Mouse (Mus musculus) spleen, adult 2 months (tissue): ENCODE measurements around the gene Rhou. TPM values are rescaled to one million over a fixed set of nuclear protein-coding genes. Genes with fewer than 3 reads are reported as not detected.

Experiments used
- DNase-seq, 2 experiments: peaks; one replicate each; pipeline versions ENCODE4 v3.0.0 to v3.0.0-alpha.2; 2012 to 2021; ENCODE audit warnings: low spot score in 2 of 2, low read depth in 1 of 2
- H3K27ac ChIP-seq: fragments of 200-500 bp; 2 replicates; pipeline ENCODE4 v1.5.1; 2012; ENCODE audit warnings: low read length, inconsistent platforms; ENCODE audit not compliant: insufficient read depth
- H3K27me3 ChIP-seq: fragments of 200-500 bp; 2 replicates; pipeline ENCODE4 v1.6.1; 2012; ENCODE audit warnings: mild to moderate bottlenecking, moderate library complexity, low read length, inconsistent platforms; ENCODE audit not compliant: control insufficient read depth, insufficient read depth
- H3K36me3 ChIP-seq: fragments of 200-500 bp; 2 replicates; pipeline ENCODE4 v1.6.1; 2012; ENCODE audit warnings: mild to moderate bottlenecking, low read length, inconsistent platforms; ENCODE audit not compliant: control insufficient read depth, insufficient read depth
- H3K4me1 ChIP-seq: fragments of 200-500 bp; 2 replicates; pipeline ENCODE4 v1.6.1; 2011; ENCODE audit warnings: inconsistent platforms; ENCODE audit not compliant: control insufficient read depth, insufficient read depth, insufficient read length
- H3K4me3 ChIP-seq: fragments of 200-500 bp; 2 replicates; pipeline ENCODE4 v1.5.1; 2011; ENCODE audit warnings: mild to moderate bottlenecking, inconsistent platforms; ENCODE audit not compliant: insufficient read depth, insufficient read length; ENCODE audit errors: extremely low read depth
- CTCF ChIP-seq: fragments of 200-500 bp; IDR thresholded peaks from 2 replicates; pipeline ENCODE4 v1.5.1; 2011; ENCODE audit warnings: mild to moderate bottlenecking, inconsistent platforms; ENCODE audit not compliant: insufficient read depth, insufficient read length, insufficient replicate concordance; ENCODE audit errors: extremely low read depth
- POLR2A ChIP-seq: fragments of 200-500 bp; IDR thresholded peaks from 2 replicates; pipeline ENCODE4 v1.6.1; 2011; ENCODE audit warnings: low read depth, low read length, inconsistent platforms
- WGBS: fragments of 180-500 bp; shearing (Covaris S2); methylation state at CpG from one replicate; pipeline ENCODE4 v1.1.7; 2018; 5-methylcytosine and 5-hydroxymethylcytosine counted together
- polyA plus RNA-seq: library from polyadenylated mRNA; depleted of rRNA; stranded (reverse); fragments of >200 nt; gene quantifications from 2 replicates; pipeline ENCODE4 v1.2.3, GENCODE M21; 2012

Gene Rhou
- polyA plus RNA-seq, 1 experiment, result 1.2 TPM

DNA sequence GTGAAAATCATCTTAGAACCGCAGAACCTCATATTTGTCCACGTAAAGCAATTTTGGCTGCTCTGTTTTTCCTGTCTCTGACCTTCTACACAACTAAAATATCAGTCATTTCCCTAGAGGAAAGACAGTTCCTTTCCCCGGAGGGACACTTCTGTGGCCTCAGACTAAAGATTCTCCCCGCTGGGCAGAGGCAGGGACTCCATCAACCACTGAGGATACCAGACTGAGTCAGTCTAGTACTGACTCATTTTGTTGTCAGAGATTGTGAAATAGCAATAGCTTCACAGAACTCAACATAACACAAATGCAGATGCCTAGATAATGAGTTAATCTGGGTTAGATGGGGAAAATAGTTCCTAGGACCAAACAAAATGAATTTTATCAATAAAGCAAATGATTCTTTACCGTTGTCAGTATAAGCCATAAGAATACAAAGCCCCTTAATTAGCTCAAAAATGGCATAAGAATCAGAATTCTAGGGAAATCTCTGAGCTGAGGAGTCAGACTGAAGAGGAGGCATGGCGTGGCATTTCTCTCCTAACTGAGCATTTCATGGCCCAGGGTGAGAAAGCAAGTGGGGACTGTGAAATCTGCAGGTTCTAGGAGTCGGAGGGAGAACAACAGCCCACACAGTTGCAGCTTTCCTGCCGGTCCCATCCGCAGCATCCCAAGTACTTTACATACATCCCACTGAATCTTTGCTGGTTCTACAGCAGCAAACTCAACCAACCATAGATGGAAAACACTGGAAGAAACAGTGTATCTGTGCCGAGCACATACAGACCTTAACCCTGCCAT lies 38.6 kb downstream of the Rhou start:
- H3K27ac ChIP-seq, result no peak overlapping the region
- DNase-seq, result no peak
- TF ChIP-seq POLR2A (no peak), CTCF (no peak)
- no peak overlapping the region for H3K4me3 ChIP-seq
- WGBS, result 79% methylated on average over 10 of the region's 10 CpGs
- H3K36me3 ChIP-seq, result no peaks in the 10 kb centered on the region
- H3K4me1 ChIP-seq, result no peaks in the 10 kb centered on the region
- no peaks in the 10 kb centered on the region for H3K27me3 ChIP-seq

DNA sequence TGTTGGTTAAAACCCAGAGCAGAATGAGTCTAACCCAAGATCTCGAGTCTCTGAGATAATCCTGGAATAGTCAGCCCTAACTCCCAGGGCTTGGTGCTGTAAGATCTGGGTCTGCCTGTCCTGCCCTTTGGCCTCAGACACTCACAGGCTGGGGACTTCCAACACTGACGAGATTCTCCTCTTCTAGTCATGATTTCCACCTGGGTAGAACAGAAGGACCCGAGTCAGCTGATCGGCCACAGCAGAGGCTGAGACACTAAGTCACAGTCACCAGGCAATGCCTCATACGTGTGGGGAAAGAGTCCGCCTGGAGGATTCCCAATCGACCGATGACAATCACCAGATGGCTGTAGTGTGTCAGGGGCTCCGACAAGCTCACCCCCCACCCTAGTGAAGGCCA lies 42.4 kb downstream of the Rhou start:
- WGBS, result 77% methylated on average over 9 of the region's 9 CpGs
- Histone ChIP-seq H3K4me3 (no peak overlapping the region), H3K27ac (no peak overlapping the region), H3K4me1 (no peaks in the 10 kb centered on the region), H3K27me3 (no peaks in the 10 kb centered on the region), H3K36me3 (no peaks in the 10 kb centered on the region)
- DNase-seq, result no peak
- TF ChIP-seq POLR2A (no peak), CTCF (no peak)

DNA sequence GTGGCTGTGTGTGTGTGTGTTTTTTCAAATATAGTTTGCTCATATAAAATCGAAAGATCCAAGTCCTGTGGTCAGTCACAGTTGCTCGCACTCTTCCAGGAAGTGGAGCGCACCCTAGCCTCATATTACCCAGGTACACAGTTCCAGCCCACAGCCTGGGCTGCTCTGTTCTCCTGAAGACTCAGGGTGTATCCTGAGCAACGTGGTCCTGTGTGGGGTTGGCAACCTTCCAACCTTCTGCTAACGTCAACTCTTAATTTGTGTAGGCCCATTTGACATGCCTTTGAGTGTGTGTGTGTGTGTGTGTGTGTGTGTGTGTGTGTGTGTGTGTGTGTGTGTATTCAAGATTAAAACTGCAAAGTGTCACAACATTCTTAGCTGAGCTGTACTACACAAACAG lies 43.6 kb downstream of the Rhou start:
- no peaks in the 10 kb centered on the region for H3K36me3 ChIP-seq
- H3K27ac ChIP-seq, result no peak overlapping the region
- H3K4me1 ChIP-seq, result no peaks in the 10 kb centered on the region
- no peaks in the 10 kb centered on the region for H3K27me3 ChIP-seq
- WGBS, result 37% methylated on average over 5 of the region's 5 CpGs
- no peak overlapping the region for H3K4me3 ChIP-seq
- no peak for DNase-seq
- TF ChIP-seq POLR2A (no peak), CTCF (no peak)

DNA sequence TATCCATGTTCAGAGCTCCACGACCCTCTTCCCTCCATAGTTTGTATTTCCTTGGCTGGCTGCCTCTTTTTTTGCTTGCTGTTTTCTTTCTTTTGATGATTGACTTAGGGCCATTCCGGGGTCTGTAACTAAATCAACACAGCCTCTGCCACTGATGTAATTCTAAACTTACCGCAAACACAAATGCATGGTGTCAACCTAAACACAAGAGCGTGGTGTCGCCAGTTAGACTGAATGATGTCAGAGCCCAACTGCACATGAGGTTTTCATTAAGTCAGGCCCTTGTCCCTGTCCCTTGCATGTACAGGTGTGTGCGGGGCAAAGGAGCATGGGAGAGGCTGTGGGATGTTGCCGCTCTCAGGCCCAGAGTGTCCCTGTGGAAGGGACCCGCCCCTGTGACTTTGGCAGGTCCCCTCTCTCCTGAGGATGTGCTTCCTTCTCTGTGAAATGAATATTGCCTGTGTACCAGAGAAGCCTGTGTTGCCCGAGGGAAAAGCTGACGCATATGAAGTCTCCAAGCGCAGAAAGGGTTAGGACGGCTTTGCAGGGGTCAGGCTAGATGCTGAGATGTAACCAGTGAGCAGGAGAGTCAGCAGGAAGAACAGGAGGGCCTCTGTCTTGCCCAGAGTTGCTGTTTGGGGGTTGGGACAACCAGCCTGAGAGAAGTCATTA lies 46.8 kb downstream of the Rhou start:
- no peaks in the 10 kb centered on the region for H3K27me3 ChIP-seq
- no peak for TF ChIP-seq POLR2A
- no peak for TF ChIP-seq CTCF
- H3K27ac ChIP-seq, result no peak overlapping the region
- no peak for DNase-seq
- H3K4me1 ChIP-seq, result no peaks in the 10 kb centered on the region
- WGBS, result 83% methylated on average over 12 of the region's 12 CpGs
- H3K4me3 ChIP-seq, result no peak overlapping the region
- no peaks in the 10 kb centered on the region for H3K36me3 ChIP-seq

DNA sequence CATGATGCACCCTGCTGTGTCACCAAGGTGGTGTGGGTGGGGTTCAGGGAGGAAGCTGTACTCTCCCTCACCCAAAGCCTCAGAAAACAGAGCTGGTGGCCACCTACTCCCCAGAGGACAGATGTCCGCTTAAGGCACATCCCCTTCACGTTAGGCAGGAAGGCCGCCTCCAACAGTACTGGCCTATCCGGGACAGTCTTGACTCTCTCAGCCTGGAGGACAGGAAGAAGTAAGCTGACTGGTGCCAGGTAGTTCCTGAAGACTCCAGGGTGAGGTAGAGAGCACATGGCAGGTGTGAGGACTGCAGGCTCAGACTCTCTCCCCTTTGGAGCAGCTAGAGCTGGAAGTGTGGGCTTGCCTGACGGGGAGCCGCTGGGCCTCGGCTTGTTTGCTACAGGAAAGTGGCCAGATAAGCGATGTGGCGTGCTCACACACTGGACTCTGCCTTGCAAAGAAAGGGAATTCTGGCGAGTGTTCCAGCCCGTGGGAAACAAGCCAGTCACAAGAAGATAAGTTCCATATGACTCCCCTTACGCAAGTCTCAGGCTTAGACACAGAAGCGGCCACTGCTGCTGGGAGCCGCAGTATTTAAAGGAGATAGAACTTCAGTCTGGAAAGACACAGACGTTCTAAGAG lies 48.3 kb downstream of the Rhou start:
- Histone ChIP-seq H3K27ac (no peak overlapping the region), H3K4me1 (no peaks in the 10 kb centered on the region), H3K4me3 (no peak overlapping the region), H3K36me3 (no peaks in the 10 kb centered on the region), H3K27me3 (no peaks in the 10 kb centered on the region)
- 81% methylated on average over 15 of the region's 15 CpGs for WGBS
- no peak for DNase-seq
- TF ChIP-seq POLR2A (no peak), CTCF (no peak)

DNA sequence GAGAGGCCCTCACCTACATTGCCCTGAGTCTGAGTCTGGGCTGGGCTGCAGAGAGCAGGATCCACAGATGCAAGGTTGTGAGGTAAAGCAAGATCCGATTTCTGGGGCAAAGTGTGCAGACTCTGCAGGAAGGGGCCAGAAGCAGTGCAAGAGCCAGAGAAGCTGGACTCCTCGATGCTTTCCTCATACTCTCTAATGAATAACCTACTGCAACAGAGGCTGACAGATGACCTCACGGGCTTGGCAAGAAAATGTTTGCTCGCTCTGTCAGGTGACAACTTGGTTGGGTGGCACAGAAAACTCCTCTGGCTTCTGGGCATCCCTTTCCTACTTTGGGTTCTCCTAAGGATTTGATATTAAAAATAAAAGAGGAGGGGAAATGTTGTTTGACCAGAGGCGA lies 51.6 kb downstream of the Rhou start:
- Histone ChIP-seq H3K36me3 (no peaks in the 10 kb centered on the region), H3K4me1 (no peaks in the 10 kb centered on the region), H3K27ac (no peak overlapping the region), H3K27me3 (no peaks in the 10 kb centered on the region), H3K4me3 (no peak overlapping the region)
- no peak for DNase-seq
- TF ChIP-seq POLR2A, result no peak
- no peak for TF ChIP-seq CTCF
- 70% methylated on average over 5 of the region's 5 CpGs for WGBS
